Mouse (Mus musculus) R1 (cell line): ENCODE measurements at regions not wholly inside any gene's neighbourhood (a gene's known extent, or its start where the extent isn't known, plus 50 kb on each side); places are given as distances from the start of the nearest gene placed in this dataset.

Experiments used
- DNase-seq: peaks from one replicate; pipeline ENCODE4 v3.0.0-alpha.2; 2018; ENCODE audit warnings: low read depth, low spot score

- DNase-seq, result no peak
These were observed 188.4 kb downstream of the Phlda1 start for GRCm38 (mm10) chr10:111694227-111695200.

GRCm38 (mm10) chr10:111695918-111696760 lies 190.1 kb downstream of the Phlda1 start:
- DNase-seq, result no peak

GRCm38 (mm10) chr10:111696987-111697386 lies 190.9 kb downstream of the Phlda1 start:
- DNase-seq, result no peak

- DNase-seq, result no peak
These were observed 193.7 kb downstream of the Phlda1 start for GRCm38 (mm10) chr10:111699557-111700508.

- no peak for DNase-seq
These were observed 194.5 kb downstream of the Phlda1 start for GRCm38 (mm10) chr10:111700570-111700969.

GRCm38 (mm10) chr10:111701138-111701537 lies 195.1 kb downstream of the Phlda1 start:
- DNase-seq, result no peak

GRCm38 (mm10) chr10:111702435-111702834 lies 196.3 kb downstream of the Phlda1 start:
- no peak for DNase-seq

GRCm38 (mm10) chr10:111703447-111703846 lies 197.4 kb downstream of the Phlda1 start:
- no peak for DNase-seq

GRCm38 (mm10) chr10:111711519-111712113 lies 205.5 kb downstream of the Phlda1 start:
- DNase-seq, result no peak

GRCm38 (mm10) chr10:111712991-111713390 lies 206.9 kb downstream of the Phlda1 start:
- peak; percentile 27 for DNase-seq

GRCm38 (mm10) chr10:111713676-111714075 lies 207.6 kb downstream of the Phlda1 start:
- DNase-seq, result no peak

GRCm38 (mm10) chr10:111715172-111715571 lies 209.1 kb downstream of the Phlda1 start:
- DNase-seq, result no peak

- DNase-seq, result no peak
These were observed 213.5 kb downstream of the Phlda1 start for GRCm38 (mm10) chr10:111719632-111720031.

- no peak for DNase-seq
These were observed 215.0 kb downstream of the Phlda1 start for GRCm38 (mm10) chr10:111721068-111721467.

GRCm38 (mm10) chr10:111723885-111724284 lies 217.8 kb downstream of the Phlda1 start:
- DNase-seq, result peak; percentile 32

GRCm38 (mm10) chr10:111724574-111725414 lies 218.7 kb downstream of the Phlda1 start:
- DNase-seq, result no peak

- no peak for DNase-seq
These were observed 229.9 kb downstream of the Phlda1 start for GRCm38 (mm10) chr10:111736026-111736425.

- peak; percentile 34 for DNase-seq
These were observed 232.9 kb upstream of the Krr1 start for GRCm38 (mm10) chr10:111739471-111740138.

GRCm38 (mm10) chr10:111740586-111741265 lies 231.7 kb upstream of the Krr1 start:
- no peak for DNase-seq
